Mouse (Mus musculus) MEL (cell line): ENCODE results near the gene 9430015G10Rik. TPM values are rescaled to one million over a fixed set of nuclear protein-coding genes. Genes with fewer than 3 reads are reported as not detected.

Source experiments
- DNase-seq: peaks from one replicate; pipeline ENCODE4 v3.0.0; 2011; ENCODE audit warnings: low read depth, low spot score
- H3K27ac ChIP-seq: 2 replicates; pipeline ENCODE4 v1.5.1; 2012; ENCODE audit warnings: low read depth, mild to moderate bottlenecking, control low read depth, low read length, moderate library complexity; ENCODE audit not compliant: control insufficient read depth
- H3K27me3 ChIP-seq, 2 experiments: fragments of 150-350 bp in 1 of 2; sonication (generic) in 1 of 2; 2 replicates each; pipeline ENCODE4 v1.6.1; 2012; ENCODE audit warnings: low read length in 2 of 2, mild to moderate bottlenecking in 2 of 2, improper control_type of control experiment in 1 of 2, moderate library complexity in 1 of 2; ENCODE audit not compliant: insufficient read depth in 2 of 2, control insufficient read depth in 1 of 2
- H3K36me3 ChIP-seq, 2 experiments: 2 replicates each; pipeline ENCODE4 v1.6.1; 2012 to 2014; ENCODE audit warnings: low read length in 2 of 2, improper control_type of control experiment in 1 of 2, inconsistent platforms in 1 of 2, mild to moderate bottlenecking in 1 of 2; ENCODE audit not compliant: insufficient read depth in 2 of 2, control insufficient read depth in 1 of 2
- H3K4me1 ChIP-seq, 2 experiments: fragments of 150-350 bp in 1 of 2; sonication (generic) in 1 of 2; 2 replicates each; pipeline ENCODE4 v1.6.1; 2012; ENCODE audit warnings: low read length in 2 of 2, improper control_type of control experiment in 1 of 2, mild to moderate bottlenecking in 1 of 2; ENCODE audit not compliant: insufficient read depth in 2 of 2, control insufficient read depth in 1 of 2
- H3K4me3 ChIP-seq, 2 experiments: fragments of 150-350 bp in 1 of 2; sonication (generic) in 1 of 2; 2 replicates each; pipeline ENCODE4 v1.5.1; 2012; ENCODE audit warnings: low read depth in 2 of 2, low read length in 2 of 2, mild to moderate bottlenecking in 2 of 2, moderate library complexity in 2 of 2, control low read depth in 1 of 2, improper control_type of control experiment in 1 of 2; ENCODE audit not compliant: control insufficient read depth in 1 of 2, insufficient read depth in 1 of 2
- H3K79me2 ChIP-seq: 2 replicates; pipeline ENCODE4 v1.6.1; 2012; ENCODE audit warnings: mild to moderate bottlenecking, low read length, moderate library complexity; ENCODE audit not compliant: control insufficient read depth, poor library complexity, insufficient read depth
- H3K9ac ChIP-seq: 2 replicates; pipeline ENCODE4 v1.6.1; 2012; ENCODE audit warnings: low read depth, mild to moderate bottlenecking, control low read depth, low read length, moderate library complexity; ENCODE audit not compliant: control insufficient read depth, poor library complexity, severe bottlenecking
- H3K9me3 ChIP-seq: fragments of 150-350 bp; sonication (generic); replicated peaks from 2 replicates; pipeline ENCODE4 v1.6.1; 2012; ENCODE audit warnings: mild to moderate bottlenecking, low read length, improper control_type of control experiment, moderate library complexity; ENCODE audit not compliant: insufficient read depth
- ELF1 ChIP-seq: IDR thresholded peaks from 2 replicates; pipeline ENCODE4 v1.6.1; 2014; ENCODE audit warnings: low read depth, mild to moderate bottlenecking, inconsistent platforms, low read length, improper control_type of control experiment, moderate library complexity
- HCFC1 ChIP-seq: IDR thresholded peaks from 2 replicates; pipeline ENCODE4 v1.6.1; 2012; ENCODE audit warnings: low read depth, mild to moderate bottlenecking, inconsistent platforms, low read length, improper control_type of control experiment, moderate library complexity
- SIN3A ChIP-seq: IDR thresholded peaks from 2 replicates; pipeline ENCODE4 v1.6.1; 2012; ENCODE audit warnings: low read length, improper control_type of control experiment, inconsistent platforms
- ZMIZ1 ChIP-seq: IDR thresholded peaks from 2 replicates; pipeline ENCODE4 v1.6.1; 2012; ENCODE audit warnings: low read depth, mild to moderate bottlenecking, inconsistent platforms, low read length, improper control_type of control experiment, moderate library complexity
- polyA plus RNA-seq, 2 experiments: library from polyadenylated mRNA; stranded (reverse) in 1 of 2; unstranded in 1 of 2; fragments of >175 nt in 1 of 2; fragments of >200 nt in 1 of 2; gene quantifications; 2 replicates each; pipeline versions ENCODE4 v1.2.1 to v1.2.4; 2012; ENCODE audit warnings: low replicate concordance in 2 of 2, low read depth in 1 of 2; ENCODE audit not compliant: insufficient read length in 2 of 2, insufficient read depth in 1 of 2, missing spikeins in 1 of 2
- total RNA-seq: library from RNA; depleted of rRNA; stranded (reverse); fragments of 300-350 nt; gene quantifications from 2 replicates; pipeline ENCODE4 v1.2.3, GENCODE M21; 2012; rRNA removed

The 9430015G10Rik gene
- total and polyA plus RNA-seq, 3 experiments = 28.7 to 52.9 TPM; not detected in 1

GRCm38 (mm10) chr4:156171828-156172227, 62.0 kb downstream of the 9430015G10Rik start:
- TF ChIP-seq HCFC1 (no peak), ELF1 (no peak), ZMIZ1 (no peak), SIN3A (no peak)
- DNase-seq = no peak
- H3K4me1 ChIP-seq = no peaks in the 10 kb centered on the region
- H3K36me3 ChIP-seq = peaks cover 0 to 1% of the 10 kb centered on the region in 2 experiments; a peak in 1 of 4 replicates
- H3K27me3 ChIP-seq = no peaks in the 10 kb centered on the region
- H3K4me3 ChIP-seq = no peak overlapping the region
- H3K27ac ChIP-seq = no peak overlapping the region
- no peaks in the 10 kb centered on the region for H3K79me2 ChIP-seq
- no peak overlapping the region for H3K9ac ChIP-seq
- no peaks in the 10 kb centered on the region for H3K9me3 ChIP-seq

Other genes starting within 250 kb of the 9430015G10Rik start
- 0.52 and 0.62 TPM in 2 replicates for gene Tas1r3, start 246.6 kb upstream of the 9430015G10Rik start, total RNA-seq
- gene Tas1r3, start 246.6 kb upstream of the 9430015G10Rik start, polyA plus RNA-seq = 10 to 100 TPM in 1 of 2 experiments, 1 to 10 TPM in 1; 1.1 to 54.9 TPM
- 10.9 and 14.0 TPM in 2 replicates for gene Cptp, start 240.5 kb upstream of the 9430015G10Rik start, total RNA-seq
- 10 to 100 TPM in 1 of 2 experiments, not detected in 1; 22.6 TPM for gene Cptp, start 240.5 kb upstream of the 9430015G10Rik start, polyA plus RNA-seq
- gene Ints11, start 240.4 kb upstream of the 9430015G10Rik start, total RNA-seq = 78.9 and 82.5 TPM in 2 replicates
- 10 to 100 TPM in 1 of 2 experiments, not detected in 1; 96.8 TPM for gene Ints11, start 240.4 kb upstream of the 9430015G10Rik start, polyA plus RNA-seq
- gene Pusl1, start 218.2 kb upstream of the 9430015G10Rik start, total RNA-seq = 50.0 and 65.2 TPM in 2 replicates
- 10 to 100 TPM in 1 of 2 experiments, not detected in 1; 68.4 TPM for gene Pusl1, start 218.2 kb upstream of the 9430015G10Rik start, polyA plus RNA-seq
- 17.6 and 24.5 TPM in 2 replicates for gene Acap3, start 218.2 kb upstream of the 9430015G10Rik start, total RNA-seq
- gene Acap3, start 218.2 kb upstream of the 9430015G10Rik start, polyA plus RNA-seq = 10 to 100 TPM in 1 of 2 experiments, not detected in 1; 39.1 TPM
- 120 and 121 TPM in 2 replicates for gene Ube2j2, start 166.2 kb upstream of the 9430015G10Rik start, total RNA-seq
- gene Ube2j2, start 166.2 kb upstream of the 9430015G10Rik start, polyA plus RNA-seq = 100 to 1,000 TPM in 1 of 2 experiments, not detected in 1; 172 TPM
- gene C1qtnf12, start 147.7 kb upstream of the 9430015G10Rik start, total RNA-seq = 1.2 and 1.8 TPM in 2 replicates
- gene C1qtnf12, start 147.7 kb upstream of the 9430015G10Rik start, polyA plus RNA-seq = 1 to 10 TPM in 1 of 2 experiments, not detected in 1; 2.9 TPM
- gene B3galt6, start 117.3 kb upstream of the 9430015G10Rik start, total RNA-seq = 6.6 and 9.1 TPM in 2 replicates
- 1 to 10 TPM in 1 of 2 experiments, not detected in 1; 3.8 TPM for gene B3galt6, start 117.3 kb upstream of the 9430015G10Rik start, polyA plus RNA-seq
- gene Sdf4, start 117.1 kb upstream of the 9430015G10Rik start, total RNA-seq = 111 and 114 TPM in 2 replicates
- gene Sdf4, start 117.1 kb upstream of the 9430015G10Rik start, polyA plus RNA-seq = 100 to 1,000 TPM in 1 of 2 experiments, not detected in 1; 117 TPM
- 1.6 and 1.7 TPM in 2 replicates for gene Tnfrsf4, start 96.1 kb upstream of the 9430015G10Rik start, total RNA-seq
- 1 to 10 TPM in 1 of 2 experiments, not detected in 1; 2.7 TPM for gene Tnfrsf4, start 96.1 kb upstream of the 9430015G10Rik start, polyA plus RNA-seq
- 13.6 and 16.2 TPM in 2 replicates for gene Tnfrsf18, start 83.8 kb upstream of the 9430015G10Rik start, total RNA-seq
- 1 to 10 TPM in 1 of 2 experiments, not detected in 1; 9.3 TPM for gene Tnfrsf18, start 83.8 kb upstream of the 9430015G10Rik start, polyA plus RNA-seq
- gene Ttll10, start 50.6 kb upstream of the 9430015G10Rik start, total RNA-seq = not detected in 2 replicates
- under 1 TPM in 1 of 2 experiments, not detected in 1; 0.11 TPM for gene Ttll10, start 50.6 kb upstream of the 9430015G10Rik start, polyA plus RNA-seq
- 0.65 TPM in 2 replicates for gene Rnf223, start 20.5 kb downstream of the 9430015G10Rik start, total RNA-seq
- gene Rnf223, start 20.5 kb downstream of the 9430015G10Rik start, polyA plus RNA-seq = 1 to 10 TPM in 1 of 2 experiments, not detected in 1; 2.5 TPM
- gene Agrn, start 87.5 kb downstream of the 9430015G10Rik start, total RNA-seq = 13.7 and 19.3 TPM in 2 replicates
- gene Agrn, start 87.5 kb downstream of the 9430015G10Rik start, polyA plus RNA-seq = 10 to 100 TPM in 1 of 2 experiments, not detected in 1; 43.0 TPM
- gene Isg15, start 90.8 kb downstream of the 9430015G10Rik start, total RNA-seq = 3.8 and 5.4 TPM in 2 replicates
- 1 to 10 TPM in 1 of 2 experiments, not detected in 1; 4.8 TPM for gene Isg15, start 90.8 kb downstream of the 9430015G10Rik start, polyA plus RNA-seq
- 1.9 and 3.2 TPM in 2 replicates for gene AW011738, start 93.3 kb downstream of the 9430015G10Rik start, total RNA-seq
- gene AW011738, start 93.3 kb downstream of the 9430015G10Rik start, polyA plus RNA-seq = 1 to 10 TPM in 1 of 2 experiments, not detected in 1; 3.8 TPM
- 0.10 and 0.19 TPM in 2 replicates for gene Perm1, start 105.9 kb downstream of the 9430015G10Rik start, total RNA-seq
- gene Perm1, start 105.9 kb downstream of the 9430015G10Rik start, polyA plus RNA-seq = 1 to 10 TPM in 1 of 2 experiments, not detected in 1; 1.8 TPM
- gene Plekhn1, start 124.9 kb downstream of the 9430015G10Rik start, total RNA-seq = 9.4 and 11.8 TPM in 2 replicates
- 10 to 100 TPM in 1 of 2 experiments, not detected in 1; 20.0 TPM for gene Plekhn1, start 124.9 kb downstream of the 9430015G10Rik start, polyA plus RNA-seq
- 164 and 172 TPM in 2 replicates for gene Noc2l, start 126.0 kb downstream of the 9430015G10Rik start, total RNA-seq
- 100 to 1,000 TPM; 122 to 234 TPM for gene Noc2l, start 126.0 kb downstream of the 9430015G10Rik start, polyA plus RNA-seq
- gene Samd11, start 145.7 kb downstream of the 9430015G10Rik start, total RNA-seq = 1.7 and 2.0 TPM in 2 replicates
- 1 to 10 TPM in 1 of 2 experiments, not detected in 1; 4.1 TPM for gene Samd11, start 145.7 kb downstream of the 9430015G10Rik start, polyA plus RNA-seq
- not detected in 2 replicates for gene Vmn2r-ps159, start 221.1 kb downstream of the 9430015G10Rik start, total RNA-seq
- not detected for gene Vmn2r-ps159, start 221.1 kb downstream of the 9430015G10Rik start, polyA plus RNA-seq